Mouse (Mus musculus) stomach, postnatal 0 days (tissue): ENCODE data around the gene Hist1h3i.
"Not testable (repeated sequence)": the region's sequence is repeated elsewhere in the genome, so short reads cannot be mapped to it uniquely, and the experiment has no call there.

Source experiments
- CTCF ChIP-seq: IDR thresholded peaks from 2 replicates; pipeline ENCODE4 v1.5.1; 2016; ENCODE audit warnings: antibody characterized with exemption, low read depth, mild to moderate bottlenecking, moderate library complexity
- EP300 ChIP-seq: optimal IDR thresholded peaks from 2 replicates; pipeline ENCODE3; 2016; ENCODE audit warnings: antibody characterized with exemption

DNA sequence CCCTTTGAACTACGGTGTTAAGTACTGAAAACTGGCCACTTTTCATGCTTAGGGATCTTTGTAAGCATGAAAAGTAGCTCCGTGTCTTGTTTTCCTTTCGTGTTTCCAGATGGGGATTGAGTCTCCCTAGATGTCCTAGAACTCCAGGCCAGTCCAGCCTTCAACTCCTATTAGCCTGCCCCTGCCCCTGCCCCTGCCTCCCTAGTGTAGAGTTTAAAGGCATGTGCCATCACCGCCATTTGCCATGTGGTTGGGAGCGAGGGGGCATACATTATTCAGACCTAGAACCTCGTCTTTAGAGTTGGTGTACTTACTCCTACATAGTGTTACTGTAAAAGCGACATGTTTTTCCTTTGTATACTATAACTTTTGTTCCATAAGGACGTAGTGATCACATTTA is 27.9 kb upstream of the Hist1h3i start:
- not testable (repeated sequence) for TF ChIP-seq EP300, CTCF
